Mouse (Mus musculus): ENCODE data around the gene Pou4f1.
"Not testable (repeated sequence)": the region's sequence is repeated elsewhere in the genome, so short reads cannot be mapped to it uniquely, and the experiment has no call there.

Gene Pou4f1

DNA sequence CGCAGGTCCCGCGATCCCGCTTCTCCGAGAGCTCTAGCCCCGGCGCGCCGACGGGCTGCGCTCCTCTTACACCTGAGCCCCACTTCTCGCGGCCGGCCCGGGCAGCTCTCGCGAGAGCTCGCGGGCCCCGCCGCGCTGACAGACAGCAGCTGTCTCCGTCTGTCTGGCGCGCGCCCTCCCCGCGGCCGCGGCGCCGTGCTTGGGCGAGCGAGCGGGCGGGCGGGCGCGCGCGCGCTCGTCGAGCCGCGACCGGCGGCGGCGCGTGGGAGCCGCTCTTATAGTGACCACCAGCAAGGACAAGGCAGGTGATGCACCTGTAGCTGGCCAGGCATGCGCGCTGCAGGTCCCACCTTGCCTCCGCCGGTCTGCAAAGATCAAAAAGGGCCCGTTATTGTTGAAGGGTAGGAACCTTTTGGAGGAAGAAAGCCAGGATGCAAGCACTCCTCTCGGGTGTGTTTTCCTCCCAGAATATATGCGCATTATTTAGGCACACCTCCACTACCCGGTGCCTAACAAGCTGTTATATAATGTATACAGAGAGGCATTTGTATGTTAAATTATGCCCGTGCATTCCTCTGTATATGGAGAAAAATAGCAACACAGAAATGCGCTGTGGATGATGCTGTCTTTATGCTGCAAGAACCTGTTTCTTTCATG is at the start of gene Pou4f1:
Pou4f1 (minus strand) TSS at position 34 of the 657 bp plus-strand sequence.
- DNase-seq = peak; percentile 25

DNA sequence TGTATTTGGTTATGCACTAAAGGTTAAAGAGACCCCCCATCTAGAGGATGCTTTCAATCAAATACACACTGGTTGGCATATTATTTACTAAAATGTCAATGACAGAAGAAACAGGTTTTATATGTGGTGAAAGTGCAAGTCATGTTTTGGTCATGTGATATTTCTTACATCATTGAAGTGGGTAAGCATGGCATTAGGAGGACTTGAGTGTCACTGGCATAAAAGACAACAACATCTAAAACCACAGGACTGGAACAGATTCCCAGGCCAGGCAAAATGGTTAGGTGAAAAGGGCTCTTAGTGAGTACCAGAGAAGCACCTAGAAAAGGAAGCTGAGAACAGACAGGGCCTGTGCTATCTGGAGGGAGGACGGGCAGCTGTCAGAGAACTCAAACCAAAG is 43.9 kb upstream of the Pou4f1 start:
- no peak for DNase-seq

DNA sequence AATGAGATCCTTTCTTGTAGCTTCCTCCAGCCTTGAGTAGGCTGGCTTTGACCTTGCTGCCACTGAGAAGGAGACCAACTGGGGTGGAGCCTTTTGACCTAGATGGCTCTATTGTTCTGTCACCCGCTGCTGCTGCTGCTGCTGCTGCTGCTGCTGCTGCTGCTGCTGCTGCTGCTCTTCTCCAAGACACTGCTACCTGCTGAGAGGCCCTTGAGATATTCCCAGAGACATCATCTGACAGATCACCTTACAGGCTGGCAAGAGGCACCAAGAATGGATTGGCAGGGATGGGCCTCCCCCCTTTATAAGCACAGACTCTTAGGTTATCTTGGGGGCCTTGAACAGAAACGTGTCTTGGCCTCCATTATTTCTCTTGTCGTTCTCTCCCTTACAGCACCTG is 35.0 kb upstream of the Pou4f1 start:
- not testable (repeated sequence) for DNase-seq

DNA sequence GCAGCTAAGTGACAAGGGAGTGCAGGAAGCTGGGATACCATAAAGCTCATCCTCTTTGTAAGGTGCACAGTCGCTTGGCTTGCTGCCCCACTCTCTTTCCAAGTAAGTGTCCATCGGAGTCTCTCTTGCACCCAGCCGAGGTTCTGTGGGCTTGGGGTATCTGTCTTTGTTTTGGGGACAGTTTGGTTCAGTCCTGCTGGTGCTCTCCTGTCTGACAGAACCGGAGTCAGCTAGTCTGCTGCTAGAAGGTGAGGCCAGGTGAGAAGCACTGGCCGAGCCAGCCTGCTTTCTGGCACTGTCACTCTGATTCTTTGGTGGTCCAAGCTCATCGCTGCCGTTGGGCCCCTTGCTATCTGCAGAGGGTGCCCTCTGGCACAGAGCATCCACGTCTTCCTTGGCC is 12.0 kb upstream of the Pou4f1 start:
- no peak for DNase-seq

DNA sequence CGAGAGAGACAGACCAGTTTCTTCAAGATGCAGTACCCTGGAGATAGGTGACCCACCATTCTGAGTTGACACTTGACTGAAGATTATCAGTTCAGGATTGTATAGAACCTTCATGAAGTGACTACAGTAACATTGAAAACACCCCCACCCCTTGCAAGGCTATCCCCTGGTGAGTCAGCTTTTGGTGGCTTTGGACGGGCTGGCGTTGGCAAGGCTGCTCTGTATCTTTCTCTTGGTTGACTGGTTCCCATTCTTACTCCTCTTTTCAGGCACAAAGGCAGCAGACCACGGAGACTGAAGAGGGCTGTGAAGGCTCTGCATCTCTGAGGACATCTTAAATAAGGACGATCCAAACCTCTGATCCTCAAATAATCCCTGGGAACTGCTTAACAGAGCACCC is 10.8 kb upstream of the Pou4f1 start:
- no peak for DNase-seq

DNA sequence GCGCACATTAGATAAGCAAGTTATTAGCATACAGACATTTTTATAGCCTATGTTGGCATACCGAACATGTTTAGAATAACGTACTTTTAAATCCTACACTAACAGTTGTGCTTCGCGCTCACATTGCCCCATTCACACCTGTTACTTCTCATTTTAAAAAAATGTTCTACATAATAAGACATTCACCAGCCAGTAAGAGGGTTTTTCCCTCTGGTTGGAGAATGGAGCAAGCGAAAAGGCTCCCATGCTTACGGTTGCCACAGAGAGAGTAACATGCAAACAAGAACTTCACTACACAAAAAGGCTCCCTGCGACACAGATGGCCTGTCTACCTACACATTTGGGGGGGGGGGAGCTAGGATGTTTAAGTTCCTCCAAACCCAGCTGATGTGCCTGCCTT is 9.8 kb upstream of the Pou4f1 start:
- DNase-seq = no peak

- DNase-seq = no peak
Measured at GRCm38 (mm10) chr14:104475438-104475837, 7.6 kb upstream of the Pou4f1 start.

DNA sequence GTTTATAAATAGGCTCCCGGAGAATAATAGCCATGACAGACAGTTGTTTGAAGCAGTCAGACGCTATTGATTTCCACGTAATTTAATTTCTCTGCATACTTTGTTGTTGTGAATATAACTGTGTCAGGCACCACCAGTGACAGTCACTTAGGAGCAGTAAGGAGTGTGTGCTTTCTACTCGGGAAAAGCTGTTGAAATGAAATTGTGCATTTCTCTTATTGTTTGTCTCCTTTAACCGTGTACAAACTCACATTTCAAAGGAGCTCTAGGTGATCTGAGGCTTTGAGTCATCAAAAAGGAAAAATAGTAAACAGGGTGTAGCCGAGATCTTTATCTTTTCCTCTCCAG is 798 bp upstream of the Pou4f1 start:
- DNase-seq = no peak

DNA sequence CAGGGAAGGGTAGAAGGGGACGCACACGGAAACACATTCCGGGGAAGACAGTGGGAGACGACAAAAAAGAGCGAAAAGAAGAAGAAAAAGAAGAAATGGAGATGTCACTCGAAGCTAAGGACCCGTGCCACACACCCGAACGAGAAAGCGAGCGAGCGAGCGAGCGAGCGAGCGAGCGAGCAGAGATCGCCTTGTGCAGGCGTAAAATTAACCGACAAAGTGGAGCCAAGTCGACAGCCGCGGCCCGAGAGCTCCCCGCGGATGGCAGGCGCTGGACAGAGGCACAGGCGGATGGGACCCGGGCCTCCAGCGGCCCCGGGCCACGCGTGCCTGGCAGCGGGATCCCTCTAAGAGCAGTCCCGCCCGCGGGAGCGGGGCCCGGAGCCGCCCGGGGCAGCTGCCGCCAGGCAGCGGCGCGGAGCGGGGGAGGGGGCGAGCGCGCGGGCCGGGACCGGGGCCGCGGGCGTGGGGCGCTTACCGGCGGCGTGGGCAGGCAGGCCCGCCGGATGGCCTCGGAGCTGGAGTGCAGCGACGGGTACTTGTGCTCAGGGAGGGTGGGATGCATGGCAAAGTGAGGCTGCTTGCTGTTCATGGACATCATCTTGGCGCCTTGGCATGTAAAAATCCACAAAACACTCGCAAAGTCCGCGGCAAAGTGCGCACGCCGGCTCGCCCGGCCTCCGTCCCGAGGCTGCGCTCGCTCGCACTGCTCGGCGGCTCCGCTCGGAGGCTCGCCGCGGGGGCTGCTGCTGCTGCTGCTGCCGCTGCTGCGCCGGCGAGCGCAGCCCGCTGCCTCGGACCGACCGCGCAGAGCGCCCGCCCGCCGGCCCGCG is 450 bp downstream of the Pou4f1 start:
- no peak for DNase-seq

GRCm38 (mm10) chr14:104466557-104466956 is 1.2 kb downstream of the Pou4f1 start:
- no peak for DNase-seq

DNA sequence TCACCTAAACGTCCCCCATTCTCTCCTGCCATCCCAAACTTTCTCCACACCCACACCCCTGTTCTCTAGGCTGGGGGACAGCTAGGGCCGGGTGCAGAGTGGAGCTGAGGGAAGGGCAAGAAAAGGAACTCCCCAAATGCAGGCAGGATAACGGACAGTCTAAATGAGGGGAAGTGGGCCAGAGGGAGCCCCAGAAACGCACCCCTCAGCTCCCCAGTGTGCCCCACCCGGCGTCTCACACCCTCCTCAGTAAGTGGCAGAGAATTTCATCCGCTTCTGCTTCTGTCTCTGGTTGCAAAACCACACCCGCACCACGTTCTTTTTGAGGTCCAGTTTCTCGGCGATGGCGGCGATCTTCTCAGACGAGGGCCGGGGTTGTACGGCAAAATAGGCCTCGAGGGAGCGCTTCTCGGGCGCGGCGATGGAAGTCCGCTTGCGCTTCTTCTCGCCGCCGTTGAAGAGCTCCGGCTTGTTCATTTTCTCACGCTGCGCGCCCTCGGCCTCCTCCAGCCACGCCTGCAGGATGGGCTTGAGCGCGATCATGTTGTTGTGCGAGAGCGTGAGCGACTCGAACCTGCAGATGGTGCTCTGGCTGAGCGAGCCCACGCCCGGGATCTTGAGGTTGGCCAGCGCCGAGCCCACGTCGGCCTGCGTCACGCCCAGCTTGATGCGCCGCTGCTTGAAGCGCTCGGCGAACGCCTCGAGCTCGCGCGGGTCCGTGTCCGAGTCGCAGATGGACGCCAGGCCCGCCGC is 2.1 kb downstream of the Pou4f1 start:
- DNase-seq = no peak

DNA sequence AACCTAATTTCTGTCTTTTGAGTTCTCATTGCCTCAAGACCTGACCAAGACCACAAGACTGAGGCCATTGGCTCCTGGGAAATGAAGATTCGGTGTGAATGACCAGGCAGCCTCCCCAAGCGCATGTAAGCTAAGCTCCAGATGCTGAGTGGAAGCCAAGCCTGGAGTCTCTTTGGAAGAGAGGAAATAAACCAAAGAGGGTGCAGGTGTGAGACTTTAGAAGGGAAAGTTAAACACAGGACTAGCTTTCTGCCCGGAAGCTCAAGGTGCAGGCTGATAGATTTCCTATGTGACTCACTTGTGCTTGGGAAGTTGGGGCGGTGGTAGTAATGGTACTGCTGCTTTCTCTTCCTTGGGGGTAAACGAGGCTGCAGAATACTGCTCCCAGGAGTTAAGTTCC is 3.0 kb downstream of the Pou4f1 start:
- DNase-seq = no peak

GRCm38 (mm10) chr14:104463631-104464250 is 4.1 kb downstream of the Pou4f1 start:
- DNase-seq = no peak

DNA sequence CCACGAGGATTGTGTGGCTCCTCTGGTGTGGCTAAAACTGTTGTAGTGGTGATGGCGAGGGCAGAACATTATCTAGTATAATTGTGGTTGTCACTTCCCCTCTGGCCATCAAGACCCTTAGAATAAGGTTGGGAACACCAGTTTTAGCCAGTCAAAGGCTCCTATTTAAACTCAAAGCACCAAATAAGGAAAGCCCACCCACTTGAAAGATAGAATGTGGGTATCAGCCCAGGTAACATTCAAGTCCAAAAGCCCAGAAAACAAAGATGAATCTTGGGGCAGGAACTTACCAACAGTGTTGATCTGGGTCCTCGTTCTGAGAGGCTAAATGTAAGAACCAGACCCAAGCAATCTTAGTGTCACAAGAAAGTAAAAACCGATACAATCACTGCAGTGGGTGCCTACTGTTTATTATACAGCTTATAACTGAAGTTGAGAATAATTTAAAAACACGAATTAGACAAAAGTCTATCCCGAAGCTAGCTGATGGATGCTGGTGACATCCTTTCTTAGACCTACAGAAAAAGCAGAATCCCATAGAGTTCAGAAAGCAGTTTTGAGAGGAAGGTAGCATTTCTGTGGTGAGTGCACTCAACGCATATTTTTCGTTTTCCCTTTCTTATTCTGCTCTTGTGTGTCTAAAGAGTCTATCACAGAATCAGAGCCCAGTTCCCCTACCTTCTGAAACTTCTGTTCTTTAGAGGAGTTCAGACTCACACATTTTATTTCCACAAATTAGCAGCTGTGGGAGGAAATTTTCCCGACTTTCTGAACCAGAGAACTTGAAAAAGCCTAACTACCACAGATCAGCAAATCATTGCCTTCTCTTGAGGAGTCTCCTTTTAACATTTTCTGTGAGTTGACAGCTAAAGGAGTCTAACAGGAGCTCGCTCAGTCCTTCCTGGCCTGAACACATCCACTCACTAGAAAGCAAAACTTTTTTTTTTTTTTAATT is 6.2 kb downstream of the Pou4f1 start:
- no peak for DNase-seq

GRCm38 (mm10) chr14:104460325-104461285 is 7.2 kb downstream of the Pou4f1 start:
- no peak for DNase-seq

DNA sequence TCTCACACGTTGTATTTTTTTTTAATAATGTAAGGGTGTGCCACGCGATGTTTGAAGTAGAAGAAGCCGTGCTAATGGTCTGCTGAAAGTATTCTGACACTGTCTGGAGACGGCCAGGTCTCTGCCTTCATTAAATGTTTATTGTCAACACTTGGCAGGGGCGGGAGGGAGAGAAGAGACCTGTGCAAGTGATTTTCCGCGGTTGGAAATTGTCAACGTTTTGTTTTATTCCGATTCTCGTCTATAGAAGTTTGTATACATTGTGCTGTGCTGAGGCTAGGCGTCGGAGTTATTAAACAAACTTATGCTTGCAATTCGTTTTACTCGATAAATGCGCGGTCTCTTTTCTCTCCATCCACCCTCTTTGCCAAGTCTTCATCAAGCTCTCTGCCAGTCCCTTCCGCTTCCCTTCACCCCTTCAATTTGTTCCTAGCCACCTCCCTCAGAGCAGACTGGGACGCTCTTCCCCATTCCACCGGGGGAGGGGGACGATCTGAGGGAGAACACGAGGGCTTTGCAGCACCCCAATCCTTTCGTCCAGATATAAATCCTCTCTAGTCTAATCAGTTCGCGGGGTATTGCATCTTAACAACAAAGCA is 8.2 kb downstream of the Pou4f1 start:
- no peak for DNase-seq

DNA sequence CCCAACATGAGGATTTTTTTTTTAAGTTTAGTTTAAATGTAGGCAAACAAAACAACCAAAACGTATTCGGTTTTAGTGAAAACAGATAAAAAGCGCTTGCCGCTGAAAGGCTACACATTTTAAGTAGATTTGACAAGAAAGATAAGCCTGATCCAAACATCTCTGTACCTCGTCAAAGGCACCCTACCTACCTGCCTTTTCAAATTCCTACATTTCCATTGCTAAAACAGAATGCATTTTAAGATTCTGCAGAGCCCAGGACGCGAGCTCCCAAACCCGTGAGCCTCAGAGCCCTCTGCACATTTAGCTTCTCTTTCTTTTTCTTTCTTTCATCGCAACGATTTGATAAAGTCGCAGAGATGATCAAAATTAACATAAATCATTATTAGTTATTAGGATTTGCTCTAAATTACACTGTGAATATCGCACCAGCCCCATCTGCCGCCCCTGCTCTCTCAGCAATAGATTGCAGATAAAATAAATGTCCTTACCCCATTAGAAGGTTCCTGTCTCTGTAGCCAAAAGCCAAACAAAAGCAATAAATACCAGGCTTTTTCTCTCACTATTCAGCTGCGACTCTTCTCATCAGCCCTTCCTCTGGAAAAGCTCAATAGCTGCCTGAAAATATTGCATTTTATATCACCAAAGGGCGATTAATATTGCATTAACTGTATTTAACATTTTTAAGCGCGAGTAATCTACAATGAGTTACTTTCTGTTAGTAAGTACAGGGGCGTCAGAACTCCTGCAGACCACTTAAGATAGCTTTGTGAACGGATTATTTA is 8.9 kb downstream of the Pou4f1 start:
- DNase-seq = no peak

GRCm38 (mm10) chr14:104457966-104458710 is 9.7 kb downstream of the Pou4f1 start:
- DNase-seq = no peak

GRCm38 (mm10) chr14:104456976-104457375 is 10.8 kb downstream of the Pou4f1 start:
- no peak for DNase-seq

All from kidney, adult 11 months (tissue).